Mouse (Mus musculus) right cerebral cortex, postnatal 4 days (tissue): ENCODE results near the gene Aip.
A peak's percentile ranks its signal among the peaks of the same experiment; 100 is the strongest.

ENCODE experiments used
- DNase-seq: peaks from one replicate; pipeline ENCODE4 v3.0.0-alpha.2; 2022

Gene Aip

GRCm38 (mm10) chr19:4125741-4126696, at the start of gene Aip:
Gene Aip, minus strand, starts transcription at chr19:4125858.
- DNase-seq = peak; percentile 98

GRCm38 (mm10) chr19:4172925-4173324, 47.3 kb upstream of the Aip start:
- no peak for DNase-seq

- DNase-seq = no peak
Observed at GRCm38 (mm10) chr19:4171393-4172290, 46.0 kb upstream of the Aip start.

- no peak for DNase-seq
Observed at GRCm38 (mm10) chr19:4170723-4171392, 45.2 kb upstream of the Aip start.

- no peak for DNase-seq
Observed at GRCm38 (mm10) chr19:4169810-4170209, 44.2 kb upstream of the Aip start.

- DNase-seq = peak; percentile 99
Observed at GRCm38 (mm10) chr19:4169378-4169784, 43.7 kb upstream of the Aip start.

- no peak for DNase-seq
Observed at GRCm38 (mm10) chr19:4166678-4167476, 41.2 kb upstream of the Aip start.

- no peak for DNase-seq
Observed at GRCm38 (mm10) chr19:4164721-4165120, 39.1 kb upstream of the Aip start.

GRCm38 (mm10) chr19:4164100-4164499, 38.4 kb upstream of the Aip start:
- no peak for DNase-seq

- DNase-seq = no peak
Observed at GRCm38 (mm10) chr19:4163543-4163887, 37.9 kb upstream of the Aip start.

- DNase-seq = peak; percentile 96
Observed at GRCm38 (mm10) chr19:4162646-4163542, 37.2 kb upstream of the Aip start, which contains the start of gene Rps6kb2. Gene Rps6kb2, minus strand, starts transcription at chr19:4163354.

- DNase-seq = no peak
Observed at GRCm38 (mm10) chr19:4159049-4159448, 33.4 kb upstream of the Aip start.

- no peak for DNase-seq
Observed at GRCm38 (mm10) chr19:4156771-4157170, 31.1 kb upstream of the Aip start.

- no peak for DNase-seq
Observed at GRCm38 (mm10) chr19:4156073-4156579, 30.5 kb upstream of the Aip start.

GRCm38 (mm10) chr19:4155223-4156072, 29.8 kb upstream of the Aip start:
- DNase-seq = no peak

- no peak for DNase-seq
Observed at GRCm38 (mm10) chr19:4154437-4155222, 29.0 kb upstream of the Aip start.

GRCm38 (mm10) chr19:4153232-4153654, 27.6 kb upstream of the Aip start, which contains the start of gene Ptprcap:
Gene Ptprcap, plus strand, starts transcription at chr19:4153604.
- no peak for DNase-seq

- DNase-seq = no peak
Observed at GRCm38 (mm10) chr19:4152445-4153231, 27.0 kb upstream of the Aip start.
